Mouse (Mus musculus): ENCODE measurements around the gene Sgca. TPM values are rescaled to one million over a fixed set of nuclear protein-coding genes. Genes with fewer than 3 reads are reported as not detected.

Sgca gene
- polyA plus RNA-seq, 1 experiment from 2014 or later = not detected

DNA sequence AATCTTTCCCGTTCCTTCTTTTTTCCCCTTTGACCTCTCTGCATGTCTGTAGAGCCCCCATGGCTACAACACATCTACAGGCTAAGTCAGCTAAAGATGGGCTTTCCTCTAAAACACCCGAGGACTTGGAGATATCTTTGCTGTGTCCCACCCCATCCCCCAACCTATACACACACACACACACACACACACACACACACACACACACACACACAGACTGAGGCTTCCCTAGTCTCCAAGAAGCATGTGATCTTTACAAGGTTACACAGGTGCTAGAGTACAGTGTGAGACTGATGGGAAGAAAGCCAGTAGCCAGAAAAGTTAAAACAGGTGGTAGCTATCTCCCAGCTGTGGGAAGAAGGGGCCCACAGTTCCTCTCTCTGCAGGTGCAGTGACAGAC, 10.3 kb upstream of the Sgca start:
- Histone ChIP-seq H3K9me3 (ENCODE audit: control insufficient read depth, low read length) (no peaks in the 10 kb centered on the region), H3K4me2 (ENCODE audit: low read depth, low read length, severe bottlenecking) (no peak overlapping the region), H3K36me3 (ENCODE audit: control insufficient read depth, insufficient read depth, low read length) (no peaks in the 10 kb centered on the region), H3K27me3 (ENCODE audit: control insufficient read depth, insufficient read depth, low read length) (no peaks in the 10 kb centered on the region), H3K27ac (ENCODE audit: low read depth, low read length) (no peak overlapping the region), H3K4me3 (ENCODE audit: low read depth, low read length) (no peak overlapping the region), H3K4me1 (replicated peaks; ENCODE audit: control insufficient read depth, insufficient read depth, low read length) (peaks cover 11% of the 10 kb centered on the region), H3K9ac (ENCODE audit: low read length) (no peak overlapping the region)
- ATAC-seq (replicated peaks; ENCODE audit: low FRiP score) (no peak), DNase-seq (ENCODE audit: low spot score) (no peak)
- 63% methylated on average over 2 of the region's 2 CpGs for WGBS

DNA sequence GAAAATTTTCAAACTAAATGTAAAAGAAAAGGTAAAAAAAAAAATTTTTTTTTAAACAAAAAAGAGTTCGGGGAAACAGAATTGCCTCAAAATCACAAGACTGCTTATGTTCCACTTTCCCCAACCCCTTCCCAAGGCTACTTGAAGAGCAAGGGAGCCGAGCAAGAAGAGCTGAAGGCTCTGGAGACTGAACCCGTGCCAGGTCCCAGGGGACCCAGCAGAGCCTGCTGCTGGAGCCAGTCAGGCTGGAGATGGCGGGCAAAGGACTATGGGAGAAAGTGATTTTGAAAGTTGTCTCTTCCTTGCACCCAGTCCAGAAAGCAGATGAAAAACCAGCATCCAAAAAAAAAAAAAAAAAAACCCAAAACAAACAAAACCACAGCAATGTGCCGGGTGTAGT, 9.7 kb upstream of the Sgca start:
- Histone ChIP-seq H3K4me1 (replicated peaks; ENCODE audit: control insufficient read depth, insufficient read depth, low read length) (peaks cover 11% of the 10 kb centered on the region), H3K27ac (ENCODE audit: low read depth, low read length) (no peak overlapping the region), H3K27me3 (ENCODE audit: control insufficient read depth, insufficient read depth, low read length) (no peaks in the 10 kb centered on the region), H3K4me2 (ENCODE audit: low read depth, low read length, severe bottlenecking) (no peak overlapping the region), H3K9ac (ENCODE audit: low read length) (no peak overlapping the region), H3K36me3 (ENCODE audit: control insufficient read depth, insufficient read depth, low read length) (no peaks in the 10 kb centered on the region), H3K4me3 (ENCODE audit: low read depth, low read length) (no peak overlapping the region), H3K9me3 (ENCODE audit: control insufficient read depth, low read length) (no peaks in the 10 kb centered on the region)
- WGBS = 86% methylated on average over 5 of the region's 5 CpGs
- DNase-seq (ENCODE audit: low spot score) = no peak
- no peak for ATAC-seq (replicated peaks; ENCODE audit: low FRiP score)

DNA sequence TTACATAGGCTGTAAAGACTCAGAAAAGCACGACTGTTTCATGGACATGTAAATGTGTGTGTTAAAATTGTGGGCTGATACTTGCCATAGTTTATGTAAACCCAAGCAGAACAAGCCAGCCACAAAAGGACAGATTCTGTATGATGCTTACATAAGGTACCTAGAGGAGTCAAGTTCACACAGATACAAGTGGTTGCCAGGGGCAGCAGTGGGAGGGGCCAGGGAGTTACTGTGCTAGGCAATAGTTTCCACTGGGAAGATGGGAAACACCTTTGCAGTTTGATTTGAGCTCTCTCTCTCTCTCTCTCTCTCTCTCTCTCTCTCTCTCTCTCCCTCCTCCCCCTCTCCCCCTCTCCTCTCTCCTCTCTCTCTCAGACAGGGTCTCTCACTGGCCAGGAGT, 9.0 kb upstream of the Sgca start:
- peaks cover 11% of the 10 kb centered on the region for H3K4me1 ChIP-seq (replicated peaks; ENCODE audit: control insufficient read depth, insufficient read depth, low read length)
- whole genome bisulfite sequencing = 59% methylated on average over 1 of the region's 1 CpGs
- H3K27me3 ChIP-seq (ENCODE audit: control insufficient read depth, insufficient read depth, low read length) = no peaks in the 10 kb centered on the region
- DNase-seq (ENCODE audit: low spot score) (no peak), ATAC-seq (replicated peaks; ENCODE audit: low FRiP score) (no peak)
- H3K9me3 ChIP-seq (ENCODE audit: control insufficient read depth, low read length) = no peaks in the 10 kb centered on the region
- no peak overlapping the region for H3K4me2 ChIP-seq (ENCODE audit: low read depth, low read length, severe bottlenecking)
- H3K9ac ChIP-seq (ENCODE audit: low read length) = no peak overlapping the region
- H3K36me3 ChIP-seq (ENCODE audit: control insufficient read depth, insufficient read depth, low read length) = no peaks in the 10 kb centered on the region
- no peak overlapping the region for H3K4me3 ChIP-seq (ENCODE audit: low read depth, low read length)
- no peak overlapping the region for H3K27ac ChIP-seq (ENCODE audit: low read depth, low read length)

DNA sequence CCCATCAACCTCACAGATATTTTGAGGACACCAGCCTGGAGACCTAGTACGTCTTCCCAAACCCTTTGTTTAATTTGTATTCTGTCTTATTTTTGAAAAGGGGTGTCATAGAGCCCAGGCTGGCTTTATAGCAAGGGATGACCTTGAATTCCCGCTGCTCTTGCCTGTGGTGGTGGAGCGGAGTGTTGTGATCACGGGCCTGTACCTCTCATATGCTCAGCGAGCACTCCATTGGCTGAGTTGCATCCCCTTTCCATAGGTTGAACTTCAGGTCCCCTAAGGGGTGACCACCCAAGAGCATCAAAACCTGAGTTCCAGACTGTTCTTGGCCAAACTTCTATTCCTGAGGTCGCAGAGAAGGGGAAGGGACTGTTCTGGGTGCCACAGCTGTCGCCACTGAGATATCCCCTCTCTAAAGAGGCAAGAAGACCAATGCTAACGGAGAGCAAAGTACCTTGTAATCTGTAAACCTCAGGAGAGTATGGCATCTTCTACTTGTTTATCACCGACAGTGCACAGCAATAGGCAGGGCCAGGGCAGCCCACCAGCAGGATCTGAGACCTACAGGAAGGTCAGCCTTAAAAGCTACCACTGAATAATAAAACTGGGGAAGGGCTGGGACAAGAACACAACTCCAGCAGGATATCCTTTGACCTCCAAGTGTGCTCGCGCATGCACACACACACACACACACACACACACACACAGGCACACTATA, 3.5 kb upstream of the Sgca start:
- no peaks in the 10 kb centered on the region for H3K9me3 ChIP-seq (ENCODE audit: control insufficient read depth, low read length)
- ATAC-seq (replicated peaks; ENCODE audit: low FRiP score) = no peak
- no peak overlapping the region for H3K4me3 ChIP-seq (ENCODE audit: low read depth, low read length)
- peak overlapping the region; percentile 21 for H3K9ac ChIP-seq (ENCODE audit: low read length)
- H3K4me2 ChIP-seq (ENCODE audit: low read depth, low read length, severe bottlenecking) = peak overlapping the region; percentile 38; the same call in 1 of the 2 replicates
- H3K4me1 ChIP-seq (replicated peaks; ENCODE audit: control insufficient read depth, insufficient read depth, low read length) = no peaks in the 10 kb centered on the region
- no peaks in the 10 kb centered on the region for H3K27me3 ChIP-seq (ENCODE audit: control insufficient read depth, insufficient read depth, low read length)
- 78% methylated on average over 11 of the region's 11 CpGs for WGBS
- H3K36me3 ChIP-seq (ENCODE audit: control insufficient read depth, insufficient read depth, low read length) = no peaks in the 10 kb centered on the region
- DNase-seq (ENCODE audit: low spot score) = no peak
- no peak overlapping the region for H3K27ac ChIP-seq (ENCODE audit: low read depth, low read length)

DNA sequence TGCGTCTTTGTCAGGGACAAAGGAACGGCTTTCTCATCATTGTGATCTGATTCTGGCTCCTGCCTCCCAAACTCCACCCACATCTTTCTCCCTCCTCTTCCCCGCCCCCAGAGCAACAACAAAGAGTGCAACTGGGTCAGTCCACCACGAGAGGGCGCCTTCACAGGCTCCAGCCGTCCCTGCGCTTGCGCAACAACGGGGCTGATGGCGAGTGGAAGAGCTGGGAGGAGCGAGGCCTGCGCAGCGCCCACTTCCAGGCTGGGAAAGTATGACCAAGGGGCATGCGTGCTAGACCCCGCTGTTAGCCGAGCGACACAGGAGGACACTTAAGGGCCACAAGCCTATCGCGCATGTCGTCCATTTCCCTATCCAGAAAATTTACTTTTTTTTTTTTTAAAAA, 2.8 kb upstream of the Sgca start:
- H3K4me3 ChIP-seq (ENCODE audit: low read depth, low read length) = peak overlapping the region; percentile 21
- WGBS = 2% methylated on average over 20 of the region's 20 CpGs
- H3K4me1 ChIP-seq (replicated peaks; ENCODE audit: control insufficient read depth, insufficient read depth, low read length) = no peaks in the 10 kb centered on the region
- H3K36me3 ChIP-seq (ENCODE audit: control insufficient read depth, insufficient read depth, low read length) = no peaks in the 10 kb centered on the region
- H3K9ac ChIP-seq (ENCODE audit: low read length) = peak overlapping the region; percentile 55; the same call in 1 of the 2 replicates
- no peaks in the 10 kb centered on the region for H3K27me3 ChIP-seq (ENCODE audit: control insufficient read depth, insufficient read depth, low read length)
- DNase-seq (ENCODE audit: low spot score) (peak; percentile 98), ATAC-seq (replicated peaks; ENCODE audit: low FRiP score) (peak; percentile 96)
- peak overlapping the region; percentile 38; the same call in 1 of the 2 replicates for H3K4me2 ChIP-seq (ENCODE audit: low read depth, low read length, severe bottlenecking)
- peak overlapping the region; percentile 76; the same call in 1 of the 2 replicates for H3K27ac ChIP-seq (ENCODE audit: low read depth, low read length)
- no peaks in the 10 kb centered on the region for H3K9me3 ChIP-seq (ENCODE audit: control insufficient read depth, low read length)

DNA sequence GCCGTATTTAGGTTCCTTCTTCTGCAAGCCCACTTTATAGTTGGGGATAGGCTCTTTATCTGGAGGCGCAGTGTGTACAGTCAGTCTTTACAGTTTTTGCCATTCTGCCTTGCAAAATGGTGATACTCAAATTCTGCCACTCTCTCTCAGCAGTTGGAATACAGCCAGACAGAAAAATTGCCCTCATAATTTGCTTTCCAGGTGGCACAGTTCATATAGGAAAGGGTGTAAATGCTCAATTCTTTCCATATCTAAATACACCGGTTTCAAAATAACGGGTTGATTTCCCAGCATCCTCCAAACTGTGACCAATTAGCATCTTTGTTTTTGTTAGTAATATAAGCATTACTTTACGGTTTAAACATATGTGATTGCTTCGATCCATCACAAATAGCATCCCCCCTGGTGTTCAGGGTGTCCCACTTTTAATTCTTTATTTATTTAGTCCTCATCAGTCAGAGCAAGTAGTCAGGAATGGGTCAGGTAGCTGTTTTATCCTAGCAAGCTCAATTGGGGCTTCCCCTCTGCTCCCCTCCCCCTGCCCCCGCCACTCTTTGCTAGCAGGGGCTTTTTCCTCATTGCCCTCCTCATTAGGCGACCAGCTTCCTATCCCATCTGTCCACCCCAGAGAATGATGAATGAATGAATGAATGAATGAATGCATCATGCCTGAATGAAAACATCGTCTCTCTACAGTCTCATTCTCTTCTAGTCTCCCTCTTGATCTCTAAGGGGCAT, 2.2 kb upstream of the Sgca start:
- H3K9ac ChIP-seq (ENCODE audit: low read length) = peak overlapping the region; percentile 55; the same call in 1 of the 2 replicates
- H3K4me2 ChIP-seq (ENCODE audit: low read depth, low read length, severe bottlenecking) = peak overlapping the region; percentile 38; the same call in 1 of the 2 replicates
- H3K4me3 ChIP-seq (ENCODE audit: low read depth, low read length) = peak overlapping the region; percentile 21
- 49% methylated on average over 9 of the region's 9 CpGs for WGBS
- no peaks in the 10 kb centered on the region for H3K9me3 ChIP-seq (ENCODE audit: control insufficient read depth, low read length)
- ATAC-seq (replicated peaks; ENCODE audit: low FRiP score) (peak; percentile 82), DNase-seq (ENCODE audit: low spot score) (no peak)
- no peaks in the 10 kb centered on the region for H3K36me3 ChIP-seq (ENCODE audit: control insufficient read depth, insufficient read depth, low read length)
- H3K27ac ChIP-seq (ENCODE audit: low read depth, low read length) = peak overlapping the region; percentile 76; the same call in 1 of the 2 replicates
- H3K27me3 ChIP-seq (ENCODE audit: control insufficient read depth, insufficient read depth, low read length) = no peaks in the 10 kb centered on the region
- H3K4me1 ChIP-seq (replicated peaks; ENCODE audit: control insufficient read depth, insufficient read depth, low read length) = no peaks in the 10 kb centered on the region

DNA sequence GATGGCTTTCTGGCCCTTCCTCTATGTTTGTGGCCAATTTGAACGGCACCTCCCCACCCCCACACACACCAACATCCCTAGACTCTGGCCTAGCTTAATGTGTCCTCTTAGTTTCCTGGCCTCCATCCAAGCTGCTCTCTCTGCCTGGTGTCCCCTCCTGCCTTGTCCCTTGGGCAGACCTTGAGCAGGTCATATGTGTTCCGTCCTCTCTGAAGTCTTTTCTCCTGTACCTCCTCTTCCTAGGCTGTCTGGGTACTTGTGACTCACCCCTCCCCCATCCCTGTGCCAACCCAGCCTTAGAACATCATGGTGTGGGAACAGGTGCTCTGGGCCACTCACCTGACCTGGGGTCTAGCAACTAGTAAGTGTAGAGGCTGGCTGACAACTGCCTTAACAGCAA, 1.2 kb downstream of the Sgca start:
- H3K36me3 ChIP-seq (ENCODE audit: control insufficient read depth, insufficient read depth, low read length) = no peaks in the 10 kb centered on the region
- no peaks in the 10 kb centered on the region for H3K4me1 ChIP-seq (replicated peaks; ENCODE audit: control insufficient read depth, insufficient read depth, low read length)
- DNase-seq (ENCODE audit: low spot score) (no peak), ATAC-seq (replicated peaks; ENCODE audit: low FRiP score) (no peak)
- H3K27ac ChIP-seq (ENCODE audit: low read depth, low read length) = no peak overlapping the region
- H3K9me3 ChIP-seq (ENCODE audit: control insufficient read depth, low read length) = no peaks in the 10 kb centered on the region
- H3K27me3 ChIP-seq (ENCODE audit: control insufficient read depth, insufficient read depth, low read length) = no peaks in the 10 kb centered on the region
- 84% methylated on average over 2 of the region's 2 CpGs for WGBS
- no peak overlapping the region for H3K4me2 ChIP-seq (ENCODE audit: low read depth, low read length, severe bottlenecking)
- H3K4me3 ChIP-seq (ENCODE audit: low read depth, low read length) = no peak overlapping the region
- H3K9ac ChIP-seq (ENCODE audit: low read length) = no peak overlapping the region

DNA sequence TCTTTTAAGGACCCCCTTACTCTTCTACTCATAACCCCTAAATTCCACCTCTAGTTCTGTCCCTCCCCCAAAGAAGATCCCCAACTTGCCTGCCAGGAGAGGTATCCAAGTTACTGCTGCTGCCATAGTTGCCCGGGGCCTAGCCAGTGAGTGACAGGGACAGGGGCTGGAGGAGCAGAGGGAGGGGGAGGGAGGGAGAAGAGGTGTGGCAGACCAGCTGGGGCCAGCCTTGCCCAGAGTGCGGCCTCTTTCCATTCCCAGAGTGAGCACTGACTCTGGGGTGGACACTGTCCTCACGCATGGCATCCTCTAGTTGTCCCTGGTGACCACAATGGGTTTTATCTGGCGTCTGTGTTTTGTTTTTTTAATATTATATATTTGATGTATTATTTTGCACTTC, 2.8 kb downstream of the Sgca start:
- H3K9me3 ChIP-seq (ENCODE audit: control insufficient read depth, low read length) = no peaks in the 10 kb centered on the region
- H3K4me3 ChIP-seq (ENCODE audit: low read depth, low read length) = no peak overlapping the region
- no peak for ATAC-seq (replicated peaks; ENCODE audit: low FRiP score)
- no peak overlapping the region for H3K9ac ChIP-seq (ENCODE audit: low read length)
- H3K27ac ChIP-seq (ENCODE audit: low read depth, low read length) = no peak overlapping the region
- no peak for DNase-seq (ENCODE audit: low spot score)
- H3K4me1 ChIP-seq (replicated peaks; ENCODE audit: control insufficient read depth, insufficient read depth, low read length) = no peaks in the 10 kb centered on the region
- WGBS = 54% methylated on average over 4 of the region's 4 CpGs
- no peak overlapping the region for H3K4me2 ChIP-seq (ENCODE audit: low read depth, low read length, severe bottlenecking)
- H3K36me3 ChIP-seq (ENCODE audit: control insufficient read depth, insufficient read depth, low read length) = no peaks in the 10 kb centered on the region
- no peaks in the 10 kb centered on the region for H3K27me3 ChIP-seq (ENCODE audit: control insufficient read depth, insufficient read depth, low read length)
